Mouse (Mus musculus) intestine, embryonic 15.5 days (tissue): Measurements from ENCODE around the gene 1810043G02Rik. TPM values are rescaled to one million over a fixed set of nuclear protein-coding genes. Genes with fewer than 3 reads are reported as not detected.
"Not testable (repeated sequence)": the region's sequence is repeated elsewhere in the genome, so short reads cannot be mapped to it uniquely, and the experiment has no call there.

Source experiments
- ATAC-seq: fragments of 200-750 bp; cut with Nextera tagmentation; 2 replicates; pipeline ENCODE4 v1.8.0; 2017; ENCODE audit warnings: moderate TSS enrichment, moderate library complexity
- H3K27ac ChIP-seq: fragments of 300-500 bp; sonication (generic); 2 replicates; pipeline ENCODE4 v1.5.1; 2015; ENCODE audit warnings: mild to moderate bottlenecking, inconsistent platforms
- H3K27me3 ChIP-seq: fragments of 300-500 bp; sonication (generic); replicated peaks from 2 replicates; pipeline ENCODE4 v1.6.1; 2015; ENCODE audit warnings: inconsistent platforms
- H3K36me3 ChIP-seq: fragments of 300-500 bp; sonication (generic); 2 replicates; pipeline ENCODE4 v1.6.1; 2015; ENCODE audit warnings: inconsistent platforms
- H3K4me1 ChIP-seq: fragments of 300-500 bp; sonication (generic); replicated peaks from 2 replicates; pipeline ENCODE4 v1.6.1; 2015; ENCODE audit warnings: inconsistent platforms
- H3K4me2 ChIP-seq: fragments of 300-500 bp; sonication (generic); replicated peaks from 2 replicates; pipeline ENCODE4 v1.6.1; 2015; ENCODE audit warnings: mild to moderate bottlenecking, inconsistent platforms
- H3K4me3 ChIP-seq: fragments of 300-500 bp; sonication (generic); replicated peaks from 2 replicates; pipeline ENCODE4 v1.5.1; 2015; ENCODE audit warnings: inconsistent platforms
- H3K9ac ChIP-seq: fragments of 300-500 bp; sonication (generic); 2 replicates; pipeline ENCODE4 v1.6.1; 2015; ENCODE audit warnings: inconsistent platforms
- H3K9me3 ChIP-seq: fragments of 300-500 bp; sonication (generic); 2 replicates; pipeline ENCODE4 v1.6.1; 2016; ENCODE audit warnings: inconsistent platforms
- WGBS: fragments of 180-500 bp; shearing (Covaris S2); methylation state at CpG from one replicate; pipeline ENCODE4 v1.1.7; 2015; 5-methylcytosine and 5-hydroxymethylcytosine counted together
- polyA plus RNA-seq: library from polyadenylated mRNA; unstranded; fragments of >200 nt; fragmentation: Nextera tagmentation; extraction: Ambion mirVana; gene quantifications from 2 replicates; pipeline ENCODE4 v1.2.1, GENCODE M21; 2015

1810043G02Rik gene
- polyA plus RNA-seq, 1 experiment from 2014 or later = 17.3 TPM

GRCm38 (mm10) chr10:78008169-78008568 is 29.8 kb downstream of the 1810043G02Rik start:
- no peaks in the 10 kb centered on the region for H3K27me3 ChIP-seq
- H3K4me1 ChIP-seq = peaks cover 38% of the 10 kb centered on the region
- H3K36me3 ChIP-seq = no peaks in the 10 kb centered on the region
- H3K4me3 ChIP-seq = peak overlapping the region; percentile 74
- 63% methylated on average over 3 of the region's 3 CpGs for WGBS
- peak overlapping the region; percentile 91 for H3K9ac ChIP-seq
- ATAC-seq = no peak
- peak overlapping the region; percentile 87 for H3K4me2 ChIP-seq
- no peaks in the 10 kb centered on the region for H3K9me3 ChIP-seq
- H3K27ac ChIP-seq = peak overlapping the region; percentile 99

DNA sequence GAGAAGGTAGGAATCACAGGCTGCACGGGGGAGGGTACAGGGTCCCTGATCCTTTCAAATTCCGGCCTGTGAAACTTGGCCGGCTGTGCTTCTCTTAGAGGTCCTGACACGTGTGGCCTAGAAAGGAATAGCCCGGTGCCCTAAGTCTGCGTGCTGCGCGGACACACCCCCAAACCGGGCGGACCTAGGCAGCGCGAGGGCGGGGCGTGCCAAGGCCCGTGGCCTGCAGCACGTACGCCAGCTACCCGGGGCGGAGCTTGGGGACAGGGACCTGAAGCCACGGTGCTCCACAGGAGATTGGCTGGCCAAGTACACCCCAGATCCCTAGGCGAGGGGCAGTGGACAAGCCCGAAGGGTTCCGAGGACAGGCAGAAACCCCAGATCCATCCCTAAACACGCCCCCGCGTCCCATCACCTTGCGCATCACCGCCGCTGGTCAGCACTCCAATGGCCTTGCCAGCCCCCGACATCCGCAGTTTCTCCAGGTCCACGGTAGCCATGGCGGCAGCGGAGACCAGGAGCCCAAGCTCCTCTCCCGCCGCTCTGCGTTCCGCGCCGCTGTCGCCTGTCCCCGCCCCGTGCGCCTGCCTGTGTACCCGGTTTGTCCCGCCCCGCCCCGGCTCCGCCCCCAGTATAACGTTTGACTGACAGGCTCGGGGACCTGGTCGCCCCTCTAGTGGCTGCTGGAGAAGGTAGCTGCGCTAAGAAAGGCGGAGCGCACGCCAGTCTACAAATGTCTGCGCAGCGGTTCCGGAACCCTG is 31.0 kb downstream of the 1810043G02Rik start:
- peak overlapping the region; percentile 74 for H3K4me3 ChIP-seq
- peak overlapping the region; percentile 87 for H3K4me2 ChIP-seq
- peak overlapping the region; percentile 99 for H3K27ac ChIP-seq
- peak overlapping the region; percentile 91 for H3K9ac ChIP-seq
- ATAC-seq = peak; percentile 96
- peaks cover 38% of the 10 kb centered on the region for H3K4me1 ChIP-seq
- no peaks in the 10 kb centered on the region for H3K9me3 ChIP-seq
- under 1% methylated on average over 59 of the region's 59 CpGs for WGBS
- H3K27me3 ChIP-seq = no peaks in the 10 kb centered on the region
- H3K36me3 ChIP-seq = no peaks in the 10 kb centered on the region

- no peaks in the 10 kb centered on the region for H3K9me3 ChIP-seq
- H3K9ac ChIP-seq = peak within 1 kb of the TSS; percentile 91
- H3K27me3 ChIP-seq = no peaks in the 10 kb centered on the region
- peak within 1 kb of the TSS; percentile 99 for H3K27ac ChIP-seq
- ATAC-seq = peak; percentile 20; the same call in 1 of the 2 replicates
- H3K4me2 ChIP-seq = peak within 1 kb of the TSS; percentile 87
- no peaks in the 10 kb centered on the region for H3K36me3 ChIP-seq
- H3K4me3 ChIP-seq = peak within 1 kb of the TSS; percentile 74
- WGBS = 0% methylated on average over 9 of the region's 9 CpGs
- peaks cover 38% of the 10 kb centered on the region for H3K4me1 ChIP-seq
Observed at GRCm38 (mm10) chr10:78009945-78010293, 31.6 kb downstream of the 1810043G02Rik start, which contains the start of gene Pfkl. Pfkl (minus strand) TSS chr10:78010083.

DNA sequence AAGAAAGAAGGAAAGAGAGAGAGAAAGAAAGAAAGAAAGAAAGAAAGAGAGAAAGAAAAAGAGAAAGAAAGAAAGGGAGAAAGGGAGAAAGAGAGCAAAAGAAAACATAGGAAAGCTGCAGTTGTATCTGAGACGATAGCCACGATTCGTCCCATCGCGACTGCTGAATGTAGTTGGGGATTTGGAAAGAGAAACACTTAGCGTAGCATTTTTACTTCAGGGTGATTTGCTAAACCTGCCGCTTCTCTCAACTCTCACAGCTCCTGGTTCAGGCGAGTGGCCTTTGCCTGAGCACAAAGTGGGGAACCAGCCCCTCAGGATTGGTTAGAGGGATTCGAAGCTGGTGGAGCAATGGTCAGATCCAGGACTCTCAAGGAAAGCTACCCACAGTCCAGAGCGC is 32.0 kb downstream of the 1810043G02Rik start:
- 0 out of 2 replicates have a peak overlapping the region, but pooled peaks have one; percentile 13 for H3K27ac ChIP-seq
- peak overlapping the region; percentile 19; the same call in 1 of the 2 replicates for H3K4me3 ChIP-seq

GRCm38 (mm10) chr10:78011116-78011515 is 32.8 kb downstream of the 1810043G02Rik start:
- peaks cover 28% of the 10 kb centered on the region for H3K4me1 ChIP-seq
- H3K9ac ChIP-seq, ATAC-seq, H3K9me3 ChIP-seq, H3K27me3 ChIP-seq, H3K27ac ChIP-seq, H3K36me3 ChIP-seq, H3K4me3 ChIP-seq: not testable (repeated sequence)
- WGBS = 91% methylated on average over 5 of the region's 5 CpGs
- H3K4me2 ChIP-seq = peak overlapping the region; percentile 87; the same call in 1 of the 2 replicates

More for the DNA sequence above, 32.0 kb downstream of the 1810043G02Rik start:
- H3K36me3 ChIP-seq = no peaks in the 10 kb centered on the region
- H3K27me3 ChIP-seq = no peaks in the 10 kb centered on the region
- no peaks in the 10 kb centered on the region for H3K9me3 ChIP-seq
- 14% methylated on average over 10 of the region's 10 CpGs for WGBS
- no peak for ATAC-seq
- H3K4me2 ChIP-seq = peak overlapping the region; percentile 87
- peaks cover 35% of the 10 kb centered on the region for H3K4me1 ChIP-seq
- peak overlapping the region; percentile 38; the same call in 1 of the 2 replicates for H3K9ac ChIP-seq

GRCm38 (mm10) chr10:78012661-78013495 is 34.6 kb downstream of the 1810043G02Rik start:
- H3K27ac ChIP-seq = no peak overlapping the region
- peaks cover 11% of the 10 kb centered on the region for H3K4me1 ChIP-seq
- no peak overlapping the region for H3K4me3 ChIP-seq
- no peak overlapping the region for H3K4me2 ChIP-seq
- H3K27me3 ChIP-seq = no peaks in the 10 kb centered on the region
- WGBS = 90% methylated on average over 18 of the region's 18 CpGs
- H3K36me3 ChIP-seq = no peaks in the 10 kb centered on the region
- no peak overlapping the region for H3K9ac ChIP-seq
- H3K9me3 ChIP-seq = no peaks in the 10 kb centered on the region
- no peak for ATAC-seq

DNA sequence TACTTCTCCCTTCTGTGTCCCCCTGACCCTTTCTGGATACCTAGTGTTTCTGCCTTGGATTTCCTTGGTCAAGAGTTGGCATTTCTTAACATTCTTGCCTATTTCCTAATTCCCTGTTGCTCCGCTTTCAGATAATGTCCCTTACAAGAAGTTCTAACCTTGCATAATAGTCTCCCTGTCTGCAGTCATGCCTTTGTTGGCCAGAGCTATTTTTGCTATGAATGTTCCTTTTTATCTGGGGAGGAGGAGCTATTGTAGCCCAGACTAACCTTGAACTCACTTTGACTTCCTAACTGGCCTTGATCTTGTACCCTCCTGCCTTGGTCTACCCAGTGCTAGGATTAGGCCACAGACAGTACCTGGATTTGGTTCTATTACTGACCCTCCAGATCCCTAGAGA is 37.2 kb downstream of the 1810043G02Rik start:
- Histone ChIP-seq H3K4me3 (no peak overlapping the region), H3K27ac (no peak overlapping the region), H3K36me3 (no peaks in the 10 kb centered on the region), H3K9me3 (no peaks in the 10 kb centered on the region), H3K9ac (no peak overlapping the region), H3K27me3 (no peaks in the 10 kb centered on the region; the same call in 1 of the 2 replicates), H3K4me1 (no peaks in the 10 kb centered on the region), H3K4me2 (no peak overlapping the region)
- 85% methylated on average over 1 of the region's 1 CpGs for WGBS
- ATAC-seq = no peak

DNA sequence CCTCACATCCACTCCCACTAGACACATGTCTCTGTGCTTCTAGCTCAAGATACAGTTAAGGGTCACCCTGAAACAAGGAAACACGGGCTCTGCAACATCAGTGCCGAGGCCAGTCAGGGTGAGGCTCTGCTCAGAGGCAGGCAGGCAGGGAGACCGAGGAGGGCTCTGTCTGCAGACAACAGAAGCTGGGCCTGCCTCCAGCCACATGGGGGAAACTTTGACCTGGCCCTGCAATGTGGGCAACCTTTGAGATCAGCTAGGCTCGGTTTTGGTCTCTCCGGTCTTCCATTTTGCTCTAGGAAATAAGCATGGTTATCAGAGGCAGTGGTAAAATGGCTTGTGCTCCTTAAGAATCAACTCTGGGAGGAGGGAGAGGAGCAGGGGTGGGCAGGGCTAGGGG is 38.0 kb downstream of the 1810043G02Rik start:
- no peaks in the 10 kb centered on the region; the same call in 1 of the 2 replicates for H3K27me3 ChIP-seq
- no peak overlapping the region for H3K9ac ChIP-seq
- H3K4me1 ChIP-seq = no peaks in the 10 kb centered on the region
- no peak overlapping the region for H3K4me2 ChIP-seq
- no peaks in the 10 kb centered on the region for H3K36me3 ChIP-seq
- no peak overlapping the region for H3K27ac ChIP-seq
- ATAC-seq = no peak
- H3K9me3 ChIP-seq = no peaks in the 10 kb centered on the region
- no peak overlapping the region for H3K4me3 ChIP-seq
- 46% methylated on average over 5 of the region's 5 CpGs for WGBS

DNA sequence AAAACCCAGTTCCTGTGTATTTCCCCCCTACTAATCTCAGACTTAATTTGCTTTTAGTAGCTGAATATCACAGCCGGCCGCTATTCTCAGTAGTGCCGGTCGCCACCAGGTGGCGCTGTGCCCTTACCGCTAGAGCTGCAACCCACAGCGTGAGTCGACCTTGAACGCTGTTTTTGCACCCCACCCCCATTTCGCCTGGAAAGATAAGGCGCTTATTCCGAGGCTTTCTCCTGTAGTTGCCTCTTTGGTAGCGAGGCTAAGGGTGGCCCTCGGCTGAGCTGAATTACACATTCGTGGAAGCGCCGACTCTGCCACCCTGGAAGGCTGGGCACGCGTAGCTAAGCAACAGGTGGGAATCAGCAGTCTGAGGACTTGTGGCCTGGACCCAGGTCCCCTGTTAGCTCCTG is 40.5 kb downstream of the 1810043G02Rik start:
- Histone ChIP-seq H3K4me1 (no peaks in the 10 kb centered on the region), H3K4me2 (peak overlapping the region; percentile 69), H3K9ac (no peak overlapping the region), H3K27me3 (no peaks in the 10 kb centered on the region; the same call in 1 of the 2 replicates), H3K4me3 (peak overlapping the region; percentile 19), H3K9me3 (no peaks in the 10 kb centered on the region), H3K27ac (no peak overlapping the region), H3K36me3 (no peaks in the 10 kb centered on the region)
- ATAC-seq = peak; percentile 86
- WGBS = 17% methylated on average over 19 of the region's 19 CpGs

DNA sequence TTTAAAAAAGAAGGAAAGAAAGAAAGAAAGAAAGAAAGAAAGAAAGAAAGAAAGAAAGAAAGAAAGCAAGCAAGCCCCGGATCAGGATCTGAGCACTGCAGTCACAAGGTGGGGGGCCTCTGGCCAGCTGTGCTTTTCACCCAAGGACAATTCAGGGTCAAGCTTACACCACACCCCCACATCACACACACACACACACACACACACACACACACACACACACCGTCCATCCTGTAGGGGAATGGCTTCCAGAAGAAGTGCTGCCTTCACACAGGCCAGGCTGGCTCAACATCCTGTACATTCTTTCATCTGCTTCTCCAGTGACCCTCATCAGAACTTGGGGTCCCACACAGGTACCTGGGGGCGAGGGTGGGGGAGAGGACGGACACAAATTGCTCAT is 41.0 kb downstream of the 1810043G02Rik start:
- Histone ChIP-seq H3K27ac (no peak overlapping the region), H3K4me3 (no peak overlapping the region), H3K27me3 (no peaks in the 10 kb centered on the region; the same call in 1 of the 2 replicates), H3K4me1 (no peaks in the 10 kb centered on the region), H3K9me3 (no peaks in the 10 kb centered on the region), H3K4me2 (no peak overlapping the region), H3K36me3 (no peaks in the 10 kb centered on the region), H3K9ac (no peak overlapping the region)
- peak; percentile 58 for ATAC-seq
- 92% methylated on average over 4 of the region's 4 CpGs for WGBS

- ATAC-seq = not testable (repeated sequence)
- 94% methylated on average over 6 of the region's 11 CpGs for WGBS
Observed at GRCm38 (mm10) chr10:78019984-78020383, 41.7 kb downstream of the 1810043G02Rik start.

DNA sequence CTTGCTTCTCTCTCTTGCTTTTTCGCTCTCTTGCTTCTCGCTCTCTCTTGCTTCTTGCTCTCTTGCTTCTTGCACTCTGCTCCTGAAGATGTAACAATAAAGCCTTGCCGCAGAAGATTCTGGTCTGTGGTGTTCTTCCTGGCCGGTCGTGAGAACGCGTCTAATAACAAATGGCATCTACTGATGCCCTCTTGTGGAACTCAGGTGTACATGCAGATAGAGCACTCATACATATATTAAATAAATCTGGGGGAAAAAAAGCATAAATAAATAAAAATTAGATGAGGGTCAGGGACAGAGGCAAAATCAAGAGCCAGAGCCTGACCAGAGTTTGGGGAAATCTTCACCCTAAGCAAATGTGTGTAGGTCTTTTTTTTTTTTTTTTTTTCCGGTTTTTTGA is 47.1 kb downstream of the 1810043G02Rik start:
- not testable (repeated sequence) for H3K9ac ChIP-seq, ATAC-seq, H3K9me3 ChIP-seq, H3K27me3 ChIP-seq, H3K4me1 ChIP-seq, H3K4me3 ChIP-seq, H3K27ac ChIP-seq, H3K4me2 ChIP-seq, H3K36me3 ChIP-seq
- WGBS = 70% methylated on average over 6 of the region's 8 CpGs

More at GRCm38 (mm10) chr10:78019984-78020383, 41.7 kb downstream of the 1810043G02Rik start:
- H3K36me3 ChIP-seq, H3K9me3 ChIP-seq, H3K27me3 ChIP-seq, H3K4me2 ChIP-seq, H3K4me1 ChIP-seq, H3K27ac ChIP-seq, H3K4me3 ChIP-seq, H3K9ac ChIP-seq: not testable (repeated sequence)
